25 mouse cellular contexts compared by ENCODE assay signal in the genomic region with DNA sequence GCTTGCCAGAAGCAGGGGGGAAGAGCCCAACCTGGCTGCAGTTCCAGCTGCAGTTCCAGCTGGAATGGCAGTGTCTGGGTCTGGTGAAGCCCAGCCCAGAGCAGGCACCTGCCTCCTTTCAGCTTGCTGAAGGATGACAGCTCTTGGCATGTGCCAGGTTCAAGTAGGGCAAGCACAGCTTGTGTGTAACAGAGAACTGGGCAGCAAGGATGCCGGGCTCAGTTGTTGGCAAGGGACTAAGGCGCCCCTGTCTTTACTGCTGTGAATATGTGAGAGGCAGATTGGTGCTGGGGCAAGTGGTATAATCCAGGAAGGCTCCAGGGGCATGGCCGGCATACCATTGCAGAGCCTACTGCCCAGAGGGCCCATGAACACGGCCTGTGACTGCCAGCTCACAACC. TPM values are rescaled to one million over a fixed set of nuclear protein-coding genes. Genes with fewer than 3 reads are reported as not detected.
A peak's percentile ranks its signal among the peaks of the same experiment; 100 is the strongest.
DNase-seq lines count a peak whose midpoint lies in the region; ATAC-seq and TF ChIP-seq lines count a peak whose summit lies in the region.
"Had no signal": no experiment of that assay in that cellular context is flagged by ENCODE, and none has a peak within 500 bp of the region (broad histone marks: within the 10 kb centered on the region; RNA-seq: fewer than 3 reads in every experiment).

No protein-coding gene starts in this region.

- 68% methylated on average over 4 of the region's 4 CpGs for WGBS in forebrain, postnatal 0 days
- WGBS in forebrain, embryonic 13.5 days = 80% methylated on average over 4 of the region's 4 CpGs
- 78% methylated on average over 4 of the region's 4 CpGs for WGBS in kidney, embryonic 16.5 days
- 80% methylated on average over 4 of the region's 4 CpGs for WGBS in kidney, embryonic 14.5 days
- 60% methylated on average over 4 of the region's 4 CpGs for WGBS in embryonic facial prominence, embryonic 11.5 days
- 61% methylated on average over 4 of the region's 4 CpGs for WGBS in hindbrain, embryonic 16.5 days

- H3K4me3 ChIP-seq in forebrain, postnatal 0 days (ENCODE audit: low read depth, low read length) = no peak overlapping the region
- H3K4me3 ChIP-seq in forebrain, embryonic 13.5 days = no peak overlapping the region
- no peak overlapping the region for H3K4me3 ChIP-seq in kidney, embryonic 16.5 days (ENCODE audit: low read length)
- no peak overlapping the region for H3K4me3 ChIP-seq in kidney, embryonic 14.5 days (ENCODE audit: low read length)
- no peak overlapping the region for H3K4me3 ChIP-seq in embryonic facial prominence, embryonic 11.5 days (ENCODE audit: low read depth, low read length)
- H3K4me3 ChIP-seq in hindbrain, embryonic 16.5 days (ENCODE audit: low read length) = no peak overlapping the region
- H3K4me3 ChIP-seq: erythroblast, embryonic 14.5 days; forebrain, embryonic 15.5 days; left cerebral cortex, adult 2 months; limb, embryonic 12.5 days; liver, embryonic 12.5 days; megakaryocyte, embryonic 14.5 days had no signal

- no peak for DNase-seq in forebrain, postnatal 0 days
- no peak for DNase-seq in embryonic facial prominence, embryonic 11.5 days (ENCODE audit: low spot score)
- DNase-seq in right cerebral cortex, postnatal 36 days (ENCODE audit: low spot score in 2 of 2) = no peak
- no peak for DNase-seq in adrenal gland, postnatal 4 days (ENCODE audit: low spot score in 2 of 2)
- DNase-seq: B cell, adult 2 months; cerebellum, adult 9-11 months; gastrocnemius, postnatal 36 days; heart, postnatal 10 days; kidney, adult 18-20 months; kidney, postnatal 36 days; lung, adult 2 months; retina, postnatal 1 day; right cerebral cortex, postnatal 4 days; thymus, postnatal 14 days had no signal

- H3K4me1 ChIP-seq in forebrain, postnatal 0 days (ENCODE audit: insufficient read depth) = no peaks in the 10 kb centered on the region
- H3K4me1 ChIP-seq in forebrain, embryonic 13.5 days = no peaks in the 10 kb centered on the region
- no peaks in the 10 kb centered on the region for H3K4me1 ChIP-seq in kidney, embryonic 16.5 days (ENCODE audit: insufficient read depth, low read length)
- no peaks in the 10 kb centered on the region for H3K4me1 ChIP-seq in kidney, embryonic 14.5 days (ENCODE audit: control insufficient read depth, insufficient read depth, low read length)
- H3K4me1 ChIP-seq in embryonic facial prominence, embryonic 11.5 days (ENCODE audit: control insufficient read depth, insufficient read depth, low read length) = no peaks in the 10 kb centered on the region
- no peaks in the 10 kb centered on the region for H3K4me1 ChIP-seq in hindbrain, embryonic 16.5 days (ENCODE audit: control insufficient read depth, insufficient read depth, low read depth, low read length)
- H3K4me1 ChIP-seq: forebrain, embryonic 15.5 days; liver, embryonic 12.5 days had no signal

- no peaks in the 10 kb centered on the region for H3K36me3 ChIP-seq in forebrain, postnatal 0 days (ENCODE audit: insufficient read depth)
- H3K36me3 ChIP-seq in forebrain, embryonic 13.5 days (ENCODE audit: poor library complexity, severe bottlenecking) = no peaks in the 10 kb centered on the region
- H3K36me3 ChIP-seq in kidney, embryonic 16.5 days (ENCODE audit: insufficient read depth, low read length) = no peaks in the 10 kb centered on the region
- H3K36me3 ChIP-seq in kidney, embryonic 14.5 days (ENCODE audit: control insufficient read depth, insufficient read depth, low read length) = no peaks in the 10 kb centered on the region
- H3K36me3 ChIP-seq in embryonic facial prominence, embryonic 11.5 days (replicated peaks; ENCODE audit: control insufficient read depth, insufficient read depth, low read depth, low read length) = no peaks in the 10 kb centered on the region
- H3K36me3 ChIP-seq in hindbrain, embryonic 16.5 days (ENCODE audit: control insufficient read depth, insufficient read depth, low read length) = no peaks in the 10 kb centered on the region
- H3K36me3 ChIP-seq: forebrain, embryonic 15.5 days; limb, embryonic 12.5 days; liver, embryonic 12.5 days had no signal

- no peak overlapping the region for H3K9ac ChIP-seq in forebrain, postnatal 0 days
- H3K9ac ChIP-seq in forebrain, embryonic 13.5 days = no peak overlapping the region
- H3K9ac ChIP-seq in kidney, embryonic 16.5 days (replicated peaks; ENCODE audit: low read length) = no peak overlapping the region
- no peak overlapping the region for H3K9ac ChIP-seq in kidney, embryonic 14.5 days (ENCODE audit: low read depth, low read length)
- 0 out of 2 replicates have a peak overlapping the region, but pooled peaks have one; percentile 9 for H3K9ac ChIP-seq in embryonic facial prominence, embryonic 11.5 days (replicated peaks; ENCODE audit: low read length)
- H3K9ac ChIP-seq in hindbrain, embryonic 16.5 days (ENCODE audit: low read depth, low read length) = no peak overlapping the region
- H3K9ac ChIP-seq: forebrain, embryonic 15.5 days; limb, embryonic 12.5 days; liver, embryonic 12.5 days had no signal

- no peak overlapping the region for H3K27ac ChIP-seq in forebrain, postnatal 0 days (ENCODE audit: low read depth, low read length)
- H3K27ac ChIP-seq in forebrain, embryonic 13.5 days = no peak overlapping the region
- no peak overlapping the region for H3K27ac ChIP-seq in kidney, embryonic 16.5 days (ENCODE audit: low read length)
- no peak overlapping the region for H3K27ac ChIP-seq in kidney, embryonic 14.5 days (ENCODE audit: low read depth, low read length)
- H3K27ac ChIP-seq in embryonic facial prominence, embryonic 11.5 days (replicated peaks; ENCODE audit: low read depth, low read length) = no peak overlapping the region
- no peak overlapping the region for H3K27ac ChIP-seq in hindbrain, embryonic 16.5 days (ENCODE audit: low read depth, low read length)
- H3K27ac ChIP-seq: forebrain, embryonic 15.5 days; left cerebral cortex, adult 2 months; limb, embryonic 12.5 days; liver, embryonic 12.5 days had no signal

- no peak overlapping the region for H3K4me2 ChIP-seq in forebrain, postnatal 0 days (ENCODE audit: low read depth)
- H3K4me2 ChIP-seq in forebrain, embryonic 13.5 days = no peak overlapping the region
- H3K4me2 ChIP-seq in kidney, embryonic 16.5 days (replicated peaks; ENCODE audit: low read depth, low read length) = no peak overlapping the region
- H3K4me2 ChIP-seq in kidney, embryonic 14.5 days (replicated peaks; ENCODE audit: low read depth, low read length) = no peak overlapping the region
- H3K4me2 ChIP-seq in embryonic facial prominence, embryonic 11.5 days (ENCODE audit: low read depth, low read length) = no peak overlapping the region
- H3K4me2 ChIP-seq in hindbrain, embryonic 16.5 days (ENCODE audit: low read length) = no peak overlapping the region
- H3K4me2 ChIP-seq: forebrain, embryonic 15.5 days; heart, embryonic 11.5 days; limb, embryonic 12.5 days; liver, embryonic 12.5 days had no signal

- H3K9me3 ChIP-seq in forebrain, postnatal 0 days (ENCODE audit: low read length) = no peaks in the 10 kb centered on the region
- no peaks in the 10 kb centered on the region for H3K9me3 ChIP-seq in forebrain, embryonic 13.5 days (replicated peaks)
- H3K9me3 ChIP-seq in kidney, embryonic 16.5 days (ENCODE audit: low read length) = no peaks in the 10 kb centered on the region
- H3K9me3 ChIP-seq in kidney, embryonic 14.5 days (ENCODE audit: control insufficient read depth, low read length) = no peaks in the 10 kb centered on the region
- H3K9me3 ChIP-seq in embryonic facial prominence, embryonic 11.5 days (replicated peaks; ENCODE audit: control insufficient read depth, low read length) = no peaks in the 10 kb centered on the region
- no peaks in the 10 kb centered on the region for H3K9me3 ChIP-seq in hindbrain, embryonic 16.5 days (ENCODE audit: control insufficient read depth, low read length)
- H3K9me3 ChIP-seq: forebrain, embryonic 15.5 days; liver, embryonic 12.5 days had no signal

- TF ChIP-seq CTCF in forebrain, postnatal 0 days (IDR thresholded peaks at IDR 0.05; ENCODE audit: low read depth) = no peak

- H3K27me3 ChIP-seq in forebrain, postnatal 0 days (ENCODE audit: insufficient read depth, low read length) = no peaks in the 10 kb centered on the region
- H3K27me3 ChIP-seq in forebrain, embryonic 13.5 days = no peaks in the 10 kb centered on the region
- H3K27me3 ChIP-seq in kidney, embryonic 16.5 days (ENCODE audit: insufficient read depth, low read length) = no peaks in the 10 kb centered on the region
- no peaks in the 10 kb centered on the region for H3K27me3 ChIP-seq in kidney, embryonic 14.5 days (ENCODE audit: control insufficient read depth, insufficient read depth, low read length)
- H3K27me3 ChIP-seq in embryonic facial prominence, embryonic 11.5 days (ENCODE audit: control insufficient read depth, insufficient read depth, low read length) = no peaks in the 10 kb centered on the region
- no peaks in the 10 kb centered on the region for H3K27me3 ChIP-seq in hindbrain, embryonic 16.5 days (replicated peaks; ENCODE audit: control insufficient read depth, insufficient read depth, low read length)
- H3K27me3 ChIP-seq: forebrain, embryonic 15.5 days; liver, embryonic 12.5 days had no signal

- peak; percentile 32; the same call in 1 of the 2 replicates for ATAC-seq in forebrain, postnatal 0 days
- no peak for ATAC-seq in forebrain, embryonic 13.5 days
- ATAC-seq in kidney, embryonic 16.5 days (ENCODE audit: low FRiP score, low TSS enrichment) = peak; percentile 15; the same call in 1 of the 2 replicates
- no peak for ATAC-seq in kidney, embryonic 14.5 days (ENCODE audit: low FRiP score, low TSS enrichment)
- ATAC-seq in embryonic facial prominence, embryonic 11.5 days (replicated peaks; ENCODE audit: insufficient number of reproducible peaks, low FRiP score, low TSS enrichment, low read depth) = no peak
- peak; percentile 58; the same call in 1 of the 2 replicates for ATAC-seq in hindbrain, embryonic 16.5 days
- ATAC-seq: forebrain, embryonic 15.5 days; liver, embryonic 12.5 days had no signal

RNA-seq across cellular contexts. Expression of gene Eya2, which starts 11.3 kb away (rescaled TPM):
- 5.7 and 11.3 TPM in 2 replicates for total RNA-seq in forebrain, postnatal 0 days (2014; rRNA removed)
- polyA plus RNA-seq in forebrain, postnatal 0 days (2015; fragmentation: Nextera tagmentation; extraction: Ambion mirVana) = 6.5 and 7.4 TPM in 2 replicates
- 2.5 and 4.3 TPM in 2 replicates for polyA plus RNA-seq in forebrain, embryonic 13.5 days (2015; fragmentation: Nextera tagmentation; extraction: Ambion mirVana)
- 6.8 and 7.5 TPM in 2 replicates for polyA plus RNA-seq in kidney, embryonic 16.5 days (2015; fragmentation: Nextera tagmentation; extraction: Ambion mirVana)
- 7.0 and 10.4 TPM in 2 replicates for polyA plus RNA-seq in kidney, embryonic 14.5 days (2014; fragmentation: Nextera tagmentation; extraction: Ambion mirVana)
- polyA plus RNA-seq in embryonic facial prominence, embryonic 11.5 days (2014; fragmentation: Nextera tagmentation; extraction: Ambion mirVana) = 27.2 and 32.0 TPM in 2 replicates
- polyA plus RNA-seq in hindbrain, embryonic 16.5 days (2015; fragmentation: Nextera tagmentation; extraction: Ambion mirVana) = 8.1 and 12.1 TPM in 2 replicates
- total RNA-seq in adrenal gland, postnatal 4 days (2021) = 1 to 10 TPM; 4.2 to 6.1 TPM
- polyA plus RNA-seq: erythroblast, embryonic 14.5 days had no signal

Comparison
In these comparisons a context has a peak if more than half of its experiments do, and no peak if none do; other contexts are left out.
1. ATAC-seq: peak in forebrain, postnatal 0 days (single experiment), kidney, embryonic 16.5 days (single experiment) and hindbrain, embryonic 16.5 days (single experiment); none in forebrain, embryonic 13.5 days (single experiment), kidney, embryonic 14.5 days (single experiment) and embryonic facial prominence, embryonic 11.5 days (single experiment).